Mouse (Mus musculus): ENCODE results near the gene Tyms. TPM values are rescaled to one million over a fixed set of nuclear protein-coding genes. Genes with fewer than 3 reads are reported as not detected.
A peak's percentile ranks its signal among the peaks of the same experiment; 100 is the strongest.

Tyms gene
- polyA plus RNA-seq, 1 experiment, result 39.4 TPM

- TF ChIP-seq MYOG (IDR thresholded peaks at IDR 0.05; ENCODE audit: control insufficient read depth in 1 of 3, insufficient read depth in 1 of 3, insufficient read length in 2 of 3, low read depth in 2 of 3) (no peak), MYOD1 (IDR thresholded peaks at IDR 0.05; ENCODE audit: control insufficient read depth in 1 of 3, insufficient read length in 2 of 3, low read depth in 2 of 3) (no peak), POLR2A (IDR thresholded peaks at IDR 0.05; ENCODE audit: insufficient read length, low read depth) (no peak), USF1 (IDR thresholded peaks at IDR 0.05; ENCODE audit: low read depth) (no peak), SRF (IDR thresholded peaks at IDR 0.05; ENCODE audit: control insufficient read depth, insufficient read length, low read depth) (no peak), CEBPB (IDR thresholded peaks at IDR 0.05; ENCODE audit: insufficient read depth, poor library complexity, severe bottlenecking) (no peak), POLR2AphosphoS2 (IDR thresholded peaks at IDR 0.05; ENCODE audit: insufficient read length, low read depth) (no peak), E2F4 (IDR thresholded peaks at IDR 0.05; ENCODE audit: insufficient read depth) (no peak), TCF3 (IDR thresholded peaks at IDR 0.05; ENCODE audit: insufficient read length, low read depth) (no peak), MAX (IDR thresholded peaks at IDR 0.05; ENCODE audit: low read depth) (no peak), REST (IDR thresholded peaks at IDR 0.05; ENCODE audit: insufficient read depth, insufficient read length) (no peak), TCF12 (IDR thresholded peaks at IDR 0.05; ENCODE audit: insufficient read depth, poor library complexity, severe bottlenecking) (no peak)
- Histone ChIP-seq H3K79me2 (ENCODE audit: control insufficient read depth, insufficient read depth) (no peaks in the 10 kb centered on the region), H3ac (ENCODE audit: control insufficient read depth, insufficient read length) (no peak overlapping the region), H3K36me3 (ENCODE audit: control insufficient read depth, insufficient read depth) (peaks cover 22% of the 10 kb centered on the region), H3K4me3 (no peak overlapping the region), H3K27me3 (ENCODE audit: control insufficient read depth, insufficient read depth, insufficient read length) (peaks cover 14% of the 10 kb centered on the region), H3K4me2 (ENCODE audit: low read depth) (no peak overlapping the region)
Observed at GRCm38 (mm10) chr5:30118018-30118417, 44.6 kb upstream of the Tyms start.

- no peak overlapping the region for H3K4me3 ChIP-seq
- no peak overlapping the region for H3K4me2 ChIP-seq (ENCODE audit: low read depth)
- H3K36me3 ChIP-seq (ENCODE audit: control insufficient read depth, insufficient read depth), result peaks cover 5% of the 10 kb centered on the region
- no peak overlapping the region for H3ac ChIP-seq (ENCODE audit: control insufficient read depth, insufficient read length)
- H3K27me3 ChIP-seq (ENCODE audit: control insufficient read depth, insufficient read depth, insufficient read length), result peaks cover 14% of the 10 kb centered on the region
- TF ChIP-seq POLR2A (IDR thresholded peaks at IDR 0.05; ENCODE audit: insufficient read length, low read depth) (no peak), MYOG (IDR thresholded peaks at IDR 0.05; ENCODE audit: control insufficient read depth in 1 of 3, insufficient read depth in 1 of 3, insufficient read length in 2 of 3, low read depth in 2 of 3) (no peak), TCF3 (IDR thresholded peaks at IDR 0.05; ENCODE audit: insufficient read length, low read depth) (no peak), REST (IDR thresholded peaks at IDR 0.05; ENCODE audit: insufficient read depth, insufficient read length) (no peak), MYOD1 (IDR thresholded peaks at IDR 0.05; ENCODE audit: control insufficient read depth in 1 of 3, insufficient read length in 2 of 3, low read depth in 2 of 3) (no peak), TCF12 (IDR thresholded peaks at IDR 0.05; ENCODE audit: insufficient read depth, poor library complexity, severe bottlenecking) (no peak), CEBPB (IDR thresholded peaks at IDR 0.05; ENCODE audit: insufficient read depth, poor library complexity, severe bottlenecking) (no peak), SRF (IDR thresholded peaks at IDR 0.05; ENCODE audit: control insufficient read depth, insufficient read length, low read depth) (no peak), E2F4 (IDR thresholded peaks at IDR 0.05; ENCODE audit: insufficient read depth) (no peak), POLR2AphosphoS2 (IDR thresholded peaks at IDR 0.05; ENCODE audit: insufficient read length, low read depth) (no peak), MAX (IDR thresholded peaks at IDR 0.05; ENCODE audit: low read depth) (no peak), USF1 (IDR thresholded peaks at IDR 0.05; ENCODE audit: low read depth) (no peak)
- H3K79me2 ChIP-seq (ENCODE audit: control insufficient read depth, insufficient read depth), result no peaks in the 10 kb centered on the region
Observed at GRCm38 (mm10) chr5:30115718-30116117, 42.3 kb upstream of the Tyms start.

GRCm38 (mm10) chr5:30114761-30115140 lies 41.3 kb upstream of the Tyms start:
- H3K4me3 ChIP-seq, result no peak overlapping the region
- no peaks in the 10 kb centered on the region for H3K79me2 ChIP-seq (ENCODE audit: control insufficient read depth, insufficient read depth)
- H3K4me2 ChIP-seq (ENCODE audit: low read depth), result peak overlapping the region; percentile 50
- peaks cover 5% of the 10 kb centered on the region for H3K36me3 ChIP-seq (ENCODE audit: control insufficient read depth, insufficient read depth)
- H3ac ChIP-seq (ENCODE audit: control insufficient read depth, insufficient read length), result no peak overlapping the region
- H3K27me3 ChIP-seq (ENCODE audit: control insufficient read depth, insufficient read depth, insufficient read length), result peaks cover 14% of the 10 kb centered on the region
- TF ChIP-seq TCF3 (IDR thresholded peaks at IDR 0.05; ENCODE audit: insufficient read length, low read depth), result no peak
- no peak for TF ChIP-seq USF1 (IDR thresholded peaks at IDR 0.05; ENCODE audit: low read depth)
- no peak for TF ChIP-seq POLR2AphosphoS2 (IDR thresholded peaks at IDR 0.05; ENCODE audit: insufficient read length, low read depth)
- TF ChIP-seq MYOD1 (IDR thresholded peaks at IDR 0.05; ENCODE audit: control insufficient read depth in 1 of 3, insufficient read length in 2 of 3, low read depth in 2 of 3), result no peak

GRCm38 (mm10) chr5:30113881-30114760 lies 40.7 kb upstream of the Tyms start:
- H3K4me3 ChIP-seq, result no peak overlapping the region
- no peaks in the 10 kb centered on the region for H3K79me2 ChIP-seq (ENCODE audit: control insufficient read depth, insufficient read depth)
- no peak for TF ChIP-seq CEBPB (IDR thresholded peaks at IDR 0.05; ENCODE audit: insufficient read depth, poor library complexity, severe bottlenecking)
- TF ChIP-seq MYOG (IDR thresholded peaks at IDR 0.05; ENCODE audit: control insufficient read depth in 1 of 3, insufficient read depth in 1 of 3, insufficient read length in 2 of 3, low read depth in 2 of 3), result no peak
- no peak overlapping the region for H3ac ChIP-seq (ENCODE audit: control insufficient read depth, insufficient read length)
- peaks cover 5% of the 10 kb centered on the region for H3K36me3 ChIP-seq (ENCODE audit: control insufficient read depth, insufficient read depth)
- peaks cover 14% of the 10 kb centered on the region for H3K27me3 ChIP-seq (ENCODE audit: control insufficient read depth, insufficient read depth, insufficient read length)
- H3K4me2 ChIP-seq (ENCODE audit: low read depth), result peak overlapping the region; percentile 50

- TF ChIP-seq E2F4 (IDR thresholded peaks at IDR 0.05; ENCODE audit: insufficient read depth), result no peak
- no peak for TF ChIP-seq REST (IDR thresholded peaks at IDR 0.05; ENCODE audit: insufficient read depth, insufficient read length)
- TF ChIP-seq MYOG (IDR thresholded peaks at IDR 0.05; ENCODE audit: control insufficient read depth in 1 of 3, insufficient read depth in 1 of 3, insufficient read length in 2 of 3, low read depth in 2 of 3), result no peak
- H3ac ChIP-seq (ENCODE audit: control insufficient read depth, insufficient read length), result no peak overlapping the region
- H3K4me3 ChIP-seq, result no peak overlapping the region
- peaks cover 19% of the 10 kb centered on the region for H3K27me3 ChIP-seq (ENCODE audit: control insufficient read depth, insufficient read depth, insufficient read length)
- H3K36me3 ChIP-seq (ENCODE audit: control insufficient read depth, insufficient read depth), result no peaks in the 10 kb centered on the region
- H3K4me2 ChIP-seq (ENCODE audit: low read depth), result no peak overlapping the region
- H3K79me2 ChIP-seq (ENCODE audit: control insufficient read depth, insufficient read depth), result no peaks in the 10 kb centered on the region
Observed at GRCm38 (mm10) chr5:30112533-30113068, 39.2 kb upstream of the Tyms start.
